Mouse (Mus musculus) C2C12 (cell line): Measurements from ENCODE around the gene Adnp.

Experiments
- CTCF ChIP-seq: IDR thresholded peaks from one replicate; pipeline ENCODE4 v1.5.1; 2011; ENCODE audit not compliant: control insufficient read depth, insufficient read depth, insufficient read length
- MAX ChIP-seq: IDR thresholded peaks from one replicate; pipeline ENCODE4 v1.6.1; 2011; ENCODE audit warnings: mild to moderate bottlenecking, control low read depth
- MYOD1 ChIP-seq: IDR thresholded peaks from one replicate; pipeline ENCODE4 v1.6.1; 2011; ENCODE audit warnings: low read depth; ENCODE audit not compliant: control insufficient read depth, insufficient read length
- USF1 ChIP-seq: IDR thresholded peaks from one replicate; pipeline ENCODE4 v1.6.1; 2011; ENCODE audit warnings: low read depth, mild to moderate bottlenecking, control low read depth, moderate library complexity

DNA sequence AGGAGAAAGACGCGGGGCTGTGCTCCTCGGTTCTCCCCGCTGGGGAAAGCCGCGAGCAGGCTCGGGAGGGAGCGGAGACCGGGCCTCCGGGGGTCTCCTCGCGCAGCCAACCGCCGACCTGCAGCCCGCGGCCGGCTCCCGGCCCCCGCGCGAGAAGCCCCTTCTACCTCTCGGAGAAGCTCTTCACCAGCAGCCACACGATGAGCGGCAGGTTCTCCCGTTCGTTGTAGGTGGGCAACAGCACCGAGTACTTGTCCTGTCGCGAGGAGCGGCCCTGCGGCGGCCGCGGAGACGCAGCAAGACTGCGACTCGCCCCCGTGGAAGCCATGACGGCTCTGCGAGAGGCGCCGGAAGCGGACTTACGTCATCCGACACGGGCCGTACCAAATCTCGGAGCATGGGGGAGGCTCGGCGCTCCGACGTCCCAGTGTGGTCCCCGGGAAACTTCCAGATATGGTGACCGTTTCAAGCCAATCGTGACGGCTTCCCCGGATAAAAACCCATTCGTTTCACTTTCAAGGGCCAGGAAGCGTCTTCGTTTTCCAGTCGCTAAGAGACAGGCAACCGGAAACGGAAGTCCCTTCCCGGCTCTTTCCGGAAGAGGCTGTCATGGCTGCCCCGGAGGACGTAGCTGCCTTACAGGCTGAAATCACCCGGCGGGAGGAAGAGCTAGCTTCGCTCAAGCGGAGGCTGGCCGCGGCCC is 23.3 kb upstream of the Adnp start, which contains the start of the genes Gm20716, Dpm1 and Mocs3:
- TF ChIP-seq CTCF (no peak), MAX (no peak), MYOD1 (no peak), USF1 (no peak)
